Mouse (Mus musculus): Measurements from ENCODE around the gene Cacna2d3.

- TF ChIP-seq CTCF (IDR thresholded peaks at IDR 0.05; ENCODE audit: low read depth) (no peak), EP300 (IDR thresholded peaks at IDR 0.05; ENCODE audit: low read depth) (no peak)
Measured at GRCm38 (mm10) chr14:29727596-29727995, 5.9 kb upstream of the Cacna2d3 start.

Measured in liver, embryonic 14.5 days (tissue).